Mouse (Mus musculus) right cerebral cortex, postnatal 4 days (tissue): ENCODE data around the gene Manba.
"Not testable (repeated sequence)": the region's sequence is repeated elsewhere in the genome, so short reads cannot be mapped to it uniquely, and the experiment has no call there.

ENCODE experiments used
- DNase-seq: peaks from one replicate; pipeline ENCODE4 v3.0.0-alpha.2; 2022

The Manba gene

DNA sequence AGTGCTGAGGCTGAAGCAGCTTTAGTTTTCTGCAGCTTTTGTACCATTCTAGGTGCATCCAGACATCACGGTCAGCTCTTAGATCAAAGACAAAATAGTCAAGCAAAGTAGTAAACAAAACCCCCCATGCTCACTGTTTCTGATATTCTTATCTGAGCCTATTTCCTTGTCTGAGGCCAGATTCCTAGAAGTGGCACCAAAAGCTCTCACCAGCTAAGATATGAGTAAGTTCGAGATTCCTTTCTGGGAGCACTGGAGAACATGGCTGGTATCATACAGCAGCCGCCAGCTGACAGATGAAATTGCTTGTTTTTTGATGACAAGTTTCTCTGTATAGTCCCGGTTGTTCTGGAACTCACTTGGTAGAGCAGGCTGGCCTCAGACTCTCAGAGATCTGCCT, 2.4 kb downstream of the Manba start:
- DNase-seq, result no peak

GRCm38 (mm10) chr3:135489865-135490520, 4.6 kb downstream of the Manba start:
- DNase-seq, result no peak

DNA sequence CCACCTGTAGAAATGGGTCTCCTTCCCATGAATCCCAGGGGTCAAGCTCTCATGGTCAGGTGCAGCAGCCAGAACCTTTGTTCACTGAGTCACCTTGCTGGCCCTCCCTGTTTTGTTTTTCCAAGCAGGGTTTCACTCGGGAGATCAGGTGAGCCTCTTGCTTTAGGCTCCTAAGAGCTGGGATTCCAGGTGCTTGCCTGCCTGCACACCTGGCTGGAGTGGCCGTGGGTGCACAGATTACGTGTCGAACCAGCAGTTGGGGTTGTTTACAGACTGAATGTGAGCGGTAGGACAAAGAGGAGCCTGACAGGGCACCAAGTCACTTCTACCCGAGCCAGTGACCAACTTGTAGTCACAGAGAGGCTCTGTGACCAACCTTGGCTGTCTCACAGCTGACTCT, 5.7 kb downstream of the Manba start:
- DNase-seq, result no peak

DNA sequence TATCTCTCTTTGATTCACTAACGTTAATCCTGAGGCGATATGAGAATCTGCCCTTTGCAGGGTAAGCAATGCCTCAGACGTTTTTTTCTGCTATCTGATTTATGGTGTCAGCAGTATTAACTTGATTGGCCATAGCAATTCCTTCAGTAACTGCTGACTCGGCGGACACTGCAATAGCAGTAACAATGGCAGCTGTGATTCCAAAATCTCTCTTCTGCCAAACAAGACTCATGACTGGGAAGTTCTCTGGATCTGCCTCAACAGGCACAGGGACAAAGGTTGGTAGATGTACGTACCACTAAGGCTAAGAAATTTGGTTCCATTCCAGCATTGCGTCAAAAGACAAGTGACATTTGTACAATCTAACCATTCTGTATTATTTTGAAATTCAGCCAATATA, 7.9 kb downstream of the Manba start:
- not testable (repeated sequence) for DNase-seq

DNA sequence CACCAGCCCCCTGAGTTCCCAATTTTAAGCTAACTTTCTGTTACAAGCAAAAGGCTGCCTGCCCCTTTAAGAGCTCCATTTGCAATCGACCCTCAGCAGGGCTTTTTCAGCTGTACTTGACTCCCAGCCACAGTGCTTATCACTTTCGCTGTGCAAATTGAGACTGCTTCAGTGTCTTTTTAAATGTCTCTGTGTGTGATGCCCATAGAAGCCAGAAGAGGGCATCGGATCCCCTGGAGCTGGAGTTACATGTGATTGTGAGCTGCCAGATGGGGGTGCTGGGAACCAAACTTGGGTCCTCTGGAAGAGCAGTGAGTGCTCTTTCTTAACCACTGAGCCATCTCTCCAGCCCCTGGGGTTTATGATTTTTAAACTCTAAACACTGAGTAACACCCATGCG, 12.5 kb downstream of the Manba start:
- DNase-seq, result not testable (repeated sequence)

GRCm38 (mm10) chr3:135498891-135499290, 13.5 kb downstream of the Manba start:
- DNase-seq, result no peak

DNA sequence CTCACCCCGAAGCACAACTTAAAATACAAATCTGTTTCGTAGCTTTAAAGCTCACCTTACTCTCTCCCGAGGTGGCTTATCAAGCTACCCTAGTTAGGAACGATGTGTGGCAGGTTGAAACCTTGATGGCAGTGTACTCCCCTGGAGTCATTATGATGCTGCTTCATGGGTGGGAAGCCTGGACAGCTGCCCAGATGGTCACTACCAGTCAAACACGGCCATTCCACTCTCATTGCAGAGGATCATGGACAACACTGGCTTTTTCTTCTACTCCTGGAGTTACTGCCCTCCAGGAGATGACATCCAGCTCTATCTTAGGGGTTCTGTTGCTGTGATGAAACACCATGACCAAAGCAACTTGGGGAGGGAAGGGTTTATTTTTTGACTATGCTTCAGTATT, 17.7 kb downstream of the Manba start:
- DNase-seq, result no peak

- DNase-seq, result peak; percentile 22
These were observed 20.0 kb downstream of the Manba start for GRCm38 (mm10) chr3:135505369-135505909.

GRCm38 (mm10) chr3:135505916-135506482, 20.6 kb downstream of the Manba start:
- DNase-seq, result no peak

DNA sequence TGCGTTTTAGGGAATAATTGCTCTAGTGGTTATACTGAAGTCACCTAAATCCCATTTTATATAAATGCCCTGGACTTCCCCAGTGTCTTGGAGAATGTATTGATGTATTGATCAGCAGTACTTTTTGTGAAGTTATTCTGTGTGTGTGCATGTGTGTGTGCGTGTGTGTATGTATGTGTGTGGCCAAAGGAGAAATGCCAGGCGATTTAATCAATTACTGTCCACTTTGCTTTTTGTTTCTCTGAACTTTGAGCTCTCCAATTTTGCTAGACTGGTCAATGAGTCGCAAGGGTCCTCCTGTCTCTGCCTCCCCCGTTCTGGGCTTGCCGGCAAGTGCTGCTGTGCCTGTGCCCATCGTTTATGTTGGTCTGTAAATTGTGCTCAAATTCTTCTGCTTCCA, 22.1 kb downstream of the Manba start:
- DNase-seq, result no peak

GRCm38 (mm10) chr3:135508191-135508590, 22.8 kb downstream of the Manba start:
- DNase-seq, result no peak

DNA sequence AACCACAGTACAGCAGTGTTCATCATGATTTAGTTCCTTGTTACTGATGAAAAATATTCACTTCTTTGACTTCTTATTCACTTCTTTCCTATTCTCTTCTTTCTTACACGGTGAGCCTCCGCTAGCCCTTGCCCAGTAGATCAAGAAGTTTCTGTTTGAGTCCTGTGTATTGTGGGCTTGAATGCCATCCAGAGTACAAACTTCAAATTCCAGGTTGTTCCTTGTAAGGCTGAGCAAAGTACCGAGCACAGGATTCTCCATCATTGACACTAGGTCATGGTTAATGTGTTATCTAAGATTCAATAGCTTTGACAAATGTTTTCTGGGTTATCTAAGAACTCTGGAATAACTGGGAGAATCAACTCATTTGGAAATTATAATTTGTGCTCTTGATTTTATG, 25.0 kb downstream of the Manba start:
- DNase-seq, result no peak

- no peak for DNase-seq
These were observed 26.3 kb downstream of the Manba start for GRCm38 (mm10) chr3:135511683-135512082.

GRCm38 (mm10) chr3:135513270-135513669, 27.9 kb downstream of the Manba start:
- DNase-seq, result peak; percentile 10

- no peak for DNase-seq
These were observed 28.5 kb downstream of the Manba start for GRCm38 (mm10) chr3:135513800-135514425.

- no peak for DNase-seq
These were observed 29.8 kb downstream of the Manba start for GRCm38 (mm10) chr3:135515246-135515645.

DNA sequence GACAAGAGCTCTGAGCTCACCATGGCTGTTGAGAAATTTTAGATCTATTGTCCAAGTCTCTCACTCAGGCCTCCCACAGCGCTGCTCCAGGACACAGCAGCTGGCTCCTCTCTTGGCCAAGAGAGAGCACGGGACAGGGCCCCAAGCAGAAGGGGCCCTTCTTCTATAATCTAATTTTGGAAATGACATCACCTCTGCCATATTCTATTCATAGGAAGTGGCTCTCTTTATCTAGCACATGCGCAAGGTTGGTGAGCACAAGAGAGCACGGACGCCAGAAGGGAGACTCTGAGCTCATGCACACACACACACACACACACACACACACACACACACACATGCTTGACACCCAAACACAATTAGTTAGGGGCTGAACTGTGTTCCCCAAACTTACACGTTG, 31.5 kb downstream of the Manba start:
- DNase-seq, result no peak

- no peak for DNase-seq
These were observed 33.5 kb downstream of the Manba start for GRCm38 (mm10) chr3:135518882-135519281.

DNA sequence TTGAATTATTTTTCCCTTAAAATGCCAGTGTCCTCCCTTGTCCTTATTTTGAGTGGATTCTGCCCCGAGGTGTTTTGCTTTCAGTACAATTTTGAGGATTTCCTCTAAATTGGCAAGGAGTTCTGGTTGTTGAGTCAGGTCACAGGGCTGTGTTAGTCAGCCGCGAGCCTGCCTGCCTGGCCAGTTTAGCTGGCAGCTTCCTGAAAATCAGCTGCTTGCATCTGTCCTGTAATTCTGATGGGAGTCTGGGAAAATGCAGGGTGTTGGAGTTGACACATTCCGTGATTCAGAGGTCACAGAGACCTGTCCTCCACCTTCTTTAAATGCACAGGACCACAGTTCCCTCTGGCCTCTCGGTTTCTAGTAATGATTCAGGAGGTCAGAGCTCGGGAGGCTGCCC, 34.2 kb downstream of the Manba start:
- no peak for DNase-seq

GRCm38 (mm10) chr3:135521963-135522362, 36.6 kb downstream of the Manba start:
- no peak for DNase-seq

- no peak for DNase-seq
These were observed 37.4 kb downstream of the Manba start for GRCm38 (mm10) chr3:135522618-135523355.

GRCm38 (mm10) chr3:135524900-135525299, 39.5 kb downstream of the Manba start:
- not testable (repeated sequence) for DNase-seq

DNA sequence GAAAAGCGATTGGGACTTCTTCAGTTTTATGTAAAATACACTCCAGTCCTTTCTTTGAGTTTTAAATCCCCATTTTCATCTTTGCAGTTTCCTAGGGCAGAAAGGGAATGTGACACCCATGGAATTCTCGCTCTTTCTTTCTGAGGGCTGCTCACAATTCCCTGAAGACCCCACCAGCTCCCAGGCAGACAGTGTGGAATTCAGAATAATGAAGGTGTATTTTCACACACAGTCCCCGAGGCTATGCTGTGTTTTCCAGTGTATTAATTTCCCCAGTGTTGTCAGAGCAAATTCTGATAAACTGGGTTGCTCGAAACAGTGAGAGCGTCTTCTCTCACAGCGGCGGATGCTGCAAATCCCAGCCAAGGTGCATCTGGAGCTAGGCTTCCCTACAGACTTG, 44.3 kb downstream of the Manba start:
- DNase-seq, result no peak

DNA sequence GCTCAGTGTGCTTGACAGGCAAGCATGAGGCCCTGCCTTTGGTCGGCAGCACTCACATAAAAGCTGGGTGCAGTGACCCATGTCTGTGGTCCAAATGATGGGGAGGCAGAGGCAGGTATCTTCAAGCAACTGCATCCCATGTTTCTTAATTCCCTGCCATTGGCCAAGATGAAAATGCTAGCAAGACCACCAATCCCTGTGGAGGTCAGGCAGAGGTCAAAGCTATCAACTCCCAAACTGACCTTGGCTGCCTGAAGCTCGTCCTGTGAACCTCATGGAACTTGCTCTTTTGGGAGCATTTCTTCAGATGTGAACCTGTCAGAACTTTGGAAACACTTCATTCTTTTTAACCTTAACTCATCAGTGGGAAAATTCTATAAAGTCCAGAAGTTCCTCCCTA, 46.4 kb downstream of the Manba start:
- no peak for DNase-seq
